Mouse (Mus musculus) layer of hippocampus, postnatal 10 days (tissue): ENCODE measurements at regions not wholly inside any gene's neighbourhood (a gene's known extent, or its start where the extent isn't known, plus 50 kb on each side); places are given as distances from the start of the nearest gene placed in this dataset.

Experiments
- DNase-seq, 2 experiments: peaks; one replicate each; pipeline ENCODE4 v3.0.0; 2021; ENCODE audit warnings: low spot score in 2 of 2

GRCm38 (mm10) chr1:168898483-168898882, 466.4 kb upstream of the Pbx1 start:
- no peak for DNase-seq

GRCm38 (mm10) chr1:168861577-168861976, 429.5 kb upstream of the Pbx1 start:
- no peak for DNase-seq

- no peak for DNase-seq
Observed at GRCm38 (mm10) chr1:168823184-168823583, 391.1 kb upstream of the Pbx1 start.

- no peak for DNase-seq
Observed at GRCm38 (mm10) chr1:168818381-168818780, 386.3 kb upstream of the Pbx1 start.

GRCm38 (mm10) chr1:168807084-168807483, 375.0 kb upstream of the Pbx1 start:
- no peak for DNase-seq

- DNase-seq, result no peak
Observed at GRCm38 (mm10) chr1:168805442-168805841, 373.4 kb upstream of the Pbx1 start.

- no peak for DNase-seq
Observed at GRCm38 (mm10) chr1:168801046-168801445, 369.0 kb upstream of the Pbx1 start.

- DNase-seq, result no peak
Observed at GRCm38 (mm10) chr1:168786731-168787130, 354.7 kb upstream of the Pbx1 start.

GRCm38 (mm10) chr1:168783851-168784250, 351.8 kb upstream of the Pbx1 start:
- DNase-seq, result no peak

- DNase-seq, result no peak
Observed at GRCm38 (mm10) chr1:168764368-168764895, 332.4 kb upstream of the Pbx1 start.

- DNase-seq, result no peak
Observed at GRCm38 (mm10) chr1:168761095-168761494, 329.0 kb upstream of the Pbx1 start.

GRCm38 (mm10) chr1:168760239-168760638, 328.2 kb upstream of the Pbx1 start:
- no peak for DNase-seq

GRCm38 (mm10) chr1:168758835-168759234, 326.8 kb upstream of the Pbx1 start:
- no peak for DNase-seq

GRCm38 (mm10) chr1:168754196-168754595, 322.1 kb upstream of the Pbx1 start:
- DNase-seq, result no peak

- DNase-seq, result no peak
Observed at GRCm38 (mm10) chr1:168743435-168743834, 311.4 kb upstream of the Pbx1 start.

GRCm38 (mm10) chr1:168738005-168738404, 305.9 kb upstream of the Pbx1 start:
- no peak for DNase-seq

- DNase-seq, result no peak
Observed at GRCm38 (mm10) chr1:168737277-168737863, 305.3 kb upstream of the Pbx1 start.

- no peak for DNase-seq
Observed at GRCm38 (mm10) chr1:168733066-168733465, 301.0 kb upstream of the Pbx1 start.

GRCm38 (mm10) chr1:168709836-168710235, 277.8 kb upstream of the Pbx1 start:
- no peak for DNase-seq

GRCm38 (mm10) chr1:168709017-168709681, 277.1 kb upstream of the Pbx1 start:
- no peak for DNase-seq

- DNase-seq, result no peak
Observed at GRCm38 (mm10) chr1:168708161-168708865, 276.2 kb upstream of the Pbx1 start.

- no peak for DNase-seq
Observed at GRCm38 (mm10) chr1:168697386-168697785, 265.3 kb upstream of the Pbx1 start.
